Mouse (Mus musculus) midbrain, embryonic 14.5 days (tissue): ENCODE measurements around the gene Trappc5. TPM values are rescaled to one million over a fixed set of nuclear protein-coding genes. Genes with fewer than 3 reads are reported as not detected.

Source experiments
- ATAC-seq: fragments of 200-750 bp; cut with Nextera tagmentation; 2 replicates; pipeline ENCODE4 v1.8.0; 2017; ENCODE audit warnings: moderate number of reproducible peaks, moderate library complexity; ENCODE audit not compliant: low FRiP score, low TSS enrichment
- DNase-seq: peaks from one replicate; pipeline ENCODE4 v3.0.0-alpha.2; 2015
- H3K27ac ChIP-seq: fragments of 300-500 bp; sonication (generic); replicated peaks from 2 replicates; pipeline ENCODE4 v1.5.1; 2014; ENCODE audit warnings: mild to moderate bottlenecking, low read depth, low read length, moderate library complexity
- H3K27me3 ChIP-seq: fragments of 300-500 bp; sonication (generic); 2 replicates; pipeline ENCODE4 v1.6.1; 2014; ENCODE audit warnings: low read length, control low read depth, mixed read lengths; ENCODE audit not compliant: control insufficient read depth, insufficient read depth
- H3K36me3 ChIP-seq: fragments of 300-500 bp; sonication (generic); 2 replicates; pipeline ENCODE4 v1.6.1; 2014; ENCODE audit warnings: low read length, control low read depth; ENCODE audit not compliant: control insufficient read depth, insufficient read depth
- H3K4me1 ChIP-seq: fragments of 300-500 bp; sonication (generic); 2 replicates; pipeline ENCODE4 v1.6.1; 2014; ENCODE audit warnings: mild to moderate bottlenecking, antibody characterized with exemption, low read length, control low read depth; ENCODE audit not compliant: control insufficient read depth, insufficient read depth
- H3K4me2 ChIP-seq: fragments of 300-500 bp; sonication (generic); 2 replicates; pipeline ENCODE4 v1.6.1; 2014; ENCODE audit warnings: mild to moderate bottlenecking, low read length, moderate library complexity
- H3K4me3 ChIP-seq: fragments of 300-500 bp; sonication (generic); replicated peaks from 2 replicates; pipeline ENCODE4 v1.5.1; 2014; ENCODE audit warnings: low read depth, low read length
- H3K9ac ChIP-seq: fragments of 300-500 bp; sonication (generic); replicated peaks from 2 replicates; pipeline ENCODE4 v1.6.1; 2014; ENCODE audit warnings: mild to moderate bottlenecking, low read length, moderate library complexity
- H3K9me3 ChIP-seq: fragments of 300-500 bp; sonication (generic); 2 replicates; pipeline ENCODE4 v1.6.1; 2016; ENCODE audit warnings: low read length, control low read depth, mixed read lengths; ENCODE audit not compliant: control insufficient read depth
- WGBS: fragments of 180-500 bp; shearing (Covaris S2); extraction: QIAGEN DNeasy Blood & Tissue Kit; methylation state at CpG from one replicate; pipeline ENCODE4 v1.1.7; 2014; 5-methylcytosine and 5-hydroxymethylcytosine counted together
- polyA plus RNA-seq: library from polyadenylated mRNA; unstranded; fragments of >200 nt; fragmentation: Nextera tagmentation; extraction: Ambion mirVana; gene quantifications from 2 replicates; pipeline ENCODE4 v1.2.1, GENCODE M21; 2014

The Trappc5 gene
- polyA plus RNA-seq, 1 experiment from 2014 or later = 48.0 TPM

DNA sequence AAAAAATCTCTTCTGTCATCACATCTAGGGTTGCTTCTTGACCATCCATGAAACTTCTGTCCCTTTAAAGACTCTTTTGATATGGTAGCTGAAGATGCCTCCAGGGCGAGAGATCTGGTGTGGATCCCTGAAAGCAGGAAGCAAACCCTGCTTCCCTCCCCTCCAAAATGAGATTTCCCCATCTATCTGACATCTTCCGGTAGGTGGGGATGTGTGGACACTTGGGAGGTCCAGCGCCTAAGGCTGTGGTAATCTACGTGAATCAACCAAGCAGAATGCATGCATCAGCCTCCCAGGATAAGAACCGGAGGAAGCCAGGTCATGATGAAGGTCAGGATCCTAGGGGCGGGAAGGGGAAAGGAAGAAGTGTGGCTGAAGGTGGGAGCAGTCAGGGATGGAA is 10.6 kb upstream of the Trappc5 start, which contains the start of gene Mcemp1:
Gene Mcemp1 (plus strand): TSS at position 248 of the 400 bp plus-strand sequence.
- WGBS = 70% methylated on average over 6 of the region's 6 CpGs
- no peaks in the 10 kb centered on the region for H3K4me1 ChIP-seq
- no peaks in the 10 kb centered on the region for H3K36me3 ChIP-seq
- H3K4me2 ChIP-seq = no peak within 1 kb of the TSS
- no peak within 1 kb of the TSS for H3K27ac ChIP-seq
- no peaks in the 10 kb centered on the region for H3K27me3 ChIP-seq
- no peaks in the 10 kb centered on the region for H3K9me3 ChIP-seq
- no peak for ATAC-seq
- H3K9ac ChIP-seq = no peak within 1 kb of the TSS
- DNase-seq = no peak
- no peak within 1 kb of the TSS for H3K4me3 ChIP-seq

DNA sequence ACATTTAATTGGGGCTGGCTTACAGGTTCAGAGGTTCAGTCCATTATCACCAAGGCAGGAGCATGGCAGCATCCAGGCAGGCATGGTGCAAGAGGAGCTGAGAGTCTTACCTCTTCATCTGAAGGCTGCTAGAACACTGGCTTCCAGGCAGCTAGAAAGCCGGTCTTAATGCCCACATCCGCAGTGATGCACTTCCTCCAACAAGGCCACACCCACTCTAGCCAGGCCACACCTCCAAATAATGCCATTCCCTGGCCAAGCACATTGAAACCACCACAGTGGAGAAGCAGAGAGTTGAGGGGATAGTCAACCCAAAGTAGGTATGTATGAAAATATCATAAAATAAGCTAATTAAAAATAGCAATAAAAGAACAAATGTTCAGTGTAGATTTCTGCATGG is 5.7 kb upstream of the Trappc5 start:
- ATAC-seq = no peak
- no peak for DNase-seq
- Histone ChIP-seq H3K27me3 (no peaks in the 10 kb centered on the region), H3K9me3 (no peaks in the 10 kb centered on the region), H3K9ac (no peak overlapping the region), H3K27ac (no peak overlapping the region), H3K4me2 (no peak overlapping the region), H3K4me1 (no peaks in the 10 kb centered on the region), H3K4me3 (no peak overlapping the region), H3K36me3 (no peaks in the 10 kb centered on the region)
- WGBS = 85% methylated on average over 2 of the region's 2 CpGs

DNA sequence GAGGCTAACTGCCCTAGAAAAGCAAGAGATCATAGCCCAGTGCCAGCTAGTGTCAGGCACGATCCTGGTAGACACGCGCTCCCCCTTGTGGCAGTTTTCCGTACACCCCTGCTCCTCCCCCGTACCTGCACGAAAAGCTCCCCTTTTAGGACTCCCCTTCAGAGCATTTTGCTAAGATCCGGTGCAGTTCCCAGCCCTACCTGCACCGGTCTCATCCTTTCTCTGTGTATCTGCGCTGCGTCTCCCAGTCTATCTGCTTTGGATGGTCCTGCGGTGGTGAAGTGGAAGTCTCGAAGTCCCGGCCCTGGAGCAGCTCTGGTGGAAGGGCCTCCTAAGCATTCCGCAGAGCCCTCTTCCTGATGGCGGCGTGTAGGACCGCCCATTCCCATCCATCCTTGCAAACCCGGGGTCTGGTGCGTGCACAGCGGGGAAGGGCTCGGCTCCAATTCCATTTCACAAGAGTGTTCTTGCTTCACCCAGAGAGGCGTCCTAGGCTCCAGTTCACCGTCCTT is 4.1 kb upstream of the Trappc5 start, which contains the start of gene Fcor:
Gene Fcor (minus strand): TSS at position 383 of the 512 bp plus-strand sequence.
- Histone ChIP-seq H3K36me3 (no peaks in the 10 kb centered on the region), H3K9me3 (no peaks in the 10 kb centered on the region), H3K4me2 (peak within 1 kb of the TSS; percentile 65), H3K9ac (peak within 1 kb of the TSS; percentile 39), H3K27me3 (no peaks in the 10 kb centered on the region), H3K27ac (peak within 1 kb of the TSS; percentile 84), H3K4me3 (peak within 1 kb of the TSS; percentile 40), H3K4me1 (peaks cover under 1% of the 10 kb centered on the region)
- WGBS = under 1% methylated on average over 23 of the region's 23 CpGs
- DNase-seq (peak; percentile 91), ATAC-seq (peak; percentile 74)

DNA sequence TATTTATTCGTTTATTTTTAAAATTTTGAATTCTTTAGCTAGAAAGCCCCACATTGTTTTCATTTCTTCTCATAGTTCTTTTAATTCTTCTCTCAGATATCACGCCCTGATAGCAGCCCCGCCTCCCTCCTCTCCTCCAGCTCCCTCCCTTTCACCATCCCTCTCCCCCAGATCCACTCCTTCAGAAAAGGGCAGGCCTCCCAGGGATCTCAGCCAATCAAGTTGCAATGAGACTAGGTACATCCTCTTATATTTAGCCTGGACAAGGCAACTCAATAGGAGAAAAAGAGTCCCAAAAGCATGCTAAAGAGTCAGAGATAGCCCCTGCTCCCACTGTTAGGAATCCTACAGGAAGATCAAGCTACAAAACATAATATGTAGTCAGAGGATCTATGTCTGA is 1.4 kb upstream of the Trappc5 start:
- no peak for DNase-seq
- Histone ChIP-seq H3K4me2 (no peak overlapping the region), H3K27me3 (no peaks in the 10 kb centered on the region), H3K4me1 (peaks cover 10% of the 10 kb centered on the region), H3K9ac (no peak overlapping the region), H3K27ac (no peak overlapping the region), H3K4me3 (no peak overlapping the region), H3K36me3 (peaks cover 11% of the 10 kb centered on the region), H3K9me3 (no peaks in the 10 kb centered on the region)
- 51% methylated on average over 3 of the region's 3 CpGs for WGBS
- no peak for ATAC-seq

- peak overlapping the region; percentile 91 for H3K4me2 ChIP-seq
- no peaks in the 10 kb centered on the region for H3K27me3 ChIP-seq
- peak; percentile 13 for DNase-seq
- H3K36me3 ChIP-seq = peaks cover 31% of the 10 kb centered on the region
- ATAC-seq = 0 out of 2 replicates have a peak, but pooled peaks have one; percentile 3
- H3K9ac ChIP-seq = peak overlapping the region; percentile 96
- H3K27ac ChIP-seq = peak overlapping the region; percentile 83
- no peaks in the 10 kb centered on the region for H3K9me3 ChIP-seq
- H3K4me1 ChIP-seq = peaks cover 10% of the 10 kb centered on the region
- H3K4me3 ChIP-seq = peak overlapping the region; percentile 93
- WGBS = 5% methylated on average over 15 of the region's 15 CpGs
Observed at GRCm38 (mm10) chr8:3676993-3677579, 987 bp downstream of the Trappc5 start.

GRCm38 (mm10) chr8:3678831-3679230 is 2.7 kb downstream of the Trappc5 start:
- ATAC-seq = no peak
- H3K27me3 ChIP-seq = no peaks in the 10 kb centered on the region
- H3K4me2 ChIP-seq = no peak overlapping the region
- DNase-seq = no peak
- 96% methylated on average over 23 of the region's 23 CpGs for WGBS
- peaks cover 10% of the 10 kb centered on the region for H3K4me1 ChIP-seq
- peaks cover 42% of the 10 kb centered on the region for H3K36me3 ChIP-seq
- no peaks in the 10 kb centered on the region for H3K9me3 ChIP-seq
- no peak overlapping the region for H3K9ac ChIP-seq
- H3K27ac ChIP-seq = no peak overlapping the region
- H3K4me3 ChIP-seq = no peak overlapping the region

DNA sequence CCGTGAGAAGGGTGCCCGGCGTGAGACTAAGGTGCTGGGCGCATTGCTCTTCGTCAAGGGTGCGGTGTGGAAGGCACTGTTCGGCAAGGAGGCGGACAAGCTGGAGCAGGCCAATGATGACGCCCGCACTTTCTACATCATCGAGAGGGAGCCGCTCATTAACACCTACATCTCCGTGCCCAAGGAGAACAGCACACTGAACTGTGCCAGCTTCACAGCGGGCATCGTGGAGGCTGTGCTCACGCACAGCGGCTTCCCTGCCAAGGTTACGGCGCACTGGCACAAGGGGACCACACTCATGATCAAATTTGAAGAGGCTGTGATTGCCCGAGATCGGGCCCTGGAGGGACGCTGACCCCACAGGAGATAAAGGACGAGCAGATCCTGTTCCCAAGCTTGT is 3.1 kb downstream of the Trappc5 start:
- no peak for DNase-seq
- Histone ChIP-seq H3K27me3 (no peaks in the 10 kb centered on the region), H3K4me1 (peaks cover 10% of the 10 kb centered on the region), H3K4me3 (no peak overlapping the region), H3K9ac (no peak overlapping the region), H3K36me3 (peaks cover 42% of the 10 kb centered on the region), H3K4me2 (no peak overlapping the region), H3K9me3 (no peaks in the 10 kb centered on the region), H3K27ac (no peak overlapping the region)
- 98% methylated on average over 23 of the region's 23 CpGs for WGBS
- no peak for ATAC-seq

GRCm38 (mm10) chr8:3679656-3680055 is 3.6 kb downstream of the Trappc5 start:
- DNase-seq (no peak), ATAC-seq (no peak)
- WGBS = 93% methylated on average over 5 of the region's 5 CpGs

GRCm38 (mm10) chr8:3682435-3682834 is 6.3 kb downstream of the Trappc5 start:
- Histone ChIP-seq H3K36me3 (peaks cover 42% of the 10 kb centered on the region), H3K4me3 (no peak overlapping the region), H3K4me1 (peaks cover 6% of the 10 kb centered on the region), H3K27ac (no peak overlapping the region), H3K27me3 (no peaks in the 10 kb centered on the region), H3K9me3 (no peaks in the 10 kb centered on the region), H3K9ac (no peak overlapping the region), H3K4me2 (no peak overlapping the region)
- no peak for DNase-seq
- 92% methylated on average over 5 of the region's 5 CpGs for WGBS
- ATAC-seq = no peak

More at GRCm38 (mm10) chr8:3679656-3680055, 3.6 kb downstream of the Trappc5 start:
- Histone ChIP-seq H3K4me1 (peaks cover 10% of the 10 kb centered on the region), H3K9ac (no peak overlapping the region), H3K4me3 (no peak overlapping the region), H3K36me3 (peaks cover 42% of the 10 kb centered on the region), H3K9me3 (no peaks in the 10 kb centered on the region), H3K4me2 (no peak overlapping the region), H3K27ac (no peak overlapping the region), H3K27me3 (no peaks in the 10 kb centered on the region)
